Mouse (Mus musculus): ENCODE results near the gene Rpl22.

Gene Rpl22

GRCm38 (mm10) chr4:152325574-152326411 is at the start of gene Rpl22:
TSS of gene Rpl22 (plus strand) at chr4:152325742.
- ChIA-PET POLR2A (interaction anchor here (0.6 to 2.7 kb wide), 63 partner anchors 7 to 338 kb away, joined by 3 to 41 read pairs (median 4); partner anchors contain the start of genes Icmt (in 3 of the 4), Acot7 (in 1 of the 4), Chd5 (in 1 of the 4) and Hes3 (in 1 of the 4)), CTCF (interaction anchor here in 3 of 4 experiments (0.5 to 2.2 kb wide), 21 partner anchors 7 to 1209 kb away, joined by 3 to 12 read pairs (median 3); partner anchors contain the start of genes Chd5 (in 1 of the 3) and Gpr153 (in 1 of the 3))

- ChIA-PET POLR2A (interaction anchor here in 2 of 4 experiments (1.0 to 1.4 kb wide), 3 partner anchors 9 to 82 kb away, joined by 3 to 6 read pairs (median 3); no protein-coding TSS in a partner anchor), CTCF (interaction anchor here (0.5 to 5.3 kb wide), 68 partner anchors 8 to 357 kb away, joined by 3 to 50 read pairs (median 4); partner anchors contain the start of genes Rnf207 (in 2 of the 4), Chd5 (in 1 of the 4) and Icmt (in 1 of the 4))
Observed at GRCm38 (mm10) chr4:152276389-152277347, 48.9 kb upstream of the Rpl22 start.

GRCm38 (mm10) chr4:152277916-152278315 is 47.6 kb upstream of the Rpl22 start:
- CTCF ChIA-PET = interaction anchor here in 2 of 4 experiments (0.7 to 2.5 kb wide), 2 partner anchors 11 to 124 kb away, joined by 3 to 13 read pairs; no protein-coding TSS in a partner anchor

GRCm38 (mm10) chr4:152278986-152279385 is 46.6 kb upstream of the Rpl22 start:
- CTCF ChIA-PET = interaction anchor here in 1 of 4 experiments (1.7 kb wide), 1 partner anchor 14 kb away, joined by 4 read pairs; no protein-coding TSS in a partner anchor
- POLR2A ChIA-PET = no interaction called here

More at GRCm38 (mm10) chr4:152277916-152278315, 47.6 kb upstream of the Rpl22 start:
- POLR2A ChIA-PET = no interaction called here

GRCm38 (mm10) chr4:152281601-152282000 is 43.9 kb upstream of the Rpl22 start:
- ChIA-PET POLR2A (interaction anchor here (0.5 to 1.6 kb wide), 12 partner anchors 9 to 203 kb away, joined by 3 to 10 read pairs (median 4); partner anchors contain the start of genes Hes3 (in 3 of the 4), Icmt (in 1 of the 4) and Rpl22 (in 1 of the 4)), CTCF (interaction anchor here in 3 of 4 experiments (0.6 to 3.7 kb wide), 18 partner anchors 9 to 313 kb away, joined by 3 to 27 read pairs (median 5); partner anchors contain the start of genes Acot7 (in 1 of the 3), Rnf207 (in 1 of the 3) and Rpl22 (in 1 of the 3))

- ChIA-PET POLR2A (interaction anchor here (0.7 to 1.6 kb wide), 8 partner anchors 9 to 240 kb away, joined by 3 to 6 read pairs (median 4); partner anchors contain the start of genes Hes3 (in 1 of the 4) and Rpl22 (in 1 of the 4)), CTCF (interaction anchor here (0.6 to 3.7 kb wide), 17 partner anchors 9 to 532 kb away, joined by 3 to 27 read pairs (median 5); partner anchors contain the start of genes Acot7 (in 1 of the 4) and Rnf207 (in 1 of the 4))
Observed at GRCm38 (mm10) chr4:152282721-152283120, 42.8 kb upstream of the Rpl22 start.

- ChIA-PET POLR2A (interaction anchor here in 2 of 4 experiments (0.8 to 1.6 kb wide), 5 partner anchors 8 to 42 kb away, joined by 3 to 4 read pairs (median 3); partner anchors contain the start of genes Rnf207 (in 1 of the 2) and Rpl22 (in 1 of the 2)), CTCF (interaction anchor here (0.5 to 3.7 kb wide), 32 partner anchors 9 to 1357 kb away, joined by 3 to 27 read pairs (median 4); partner anchors contain the start of genes Icmt (in 2 of the 4), Acot7 (in 1 of the 4) and Rnf207 (in 1 of the 4))
Observed at GRCm38 (mm10) chr4:152283186-152283950, 42.2 kb upstream of the Rpl22 start.

- CTCF ChIA-PET = interaction anchor here (0.5 to 3.1 kb wide), 23 partner anchors 9 to 1768 kb away, joined by 3 to 20 read pairs (median 4); partner anchors contain the start of gene Icmt (in 2 of the 4)
- POLR2A ChIA-PET = interaction anchor here in 2 of 4 experiments (0.8 to 2.0 kb wide), 4 partner anchors 9 to 99 kb away, joined by 3 to 6 read pairs (median 3); partner anchors contain the start of gene Icmt (in 1 of the 2)
Observed at GRCm38 (mm10) chr4:152285505-152285904, 40.0 kb upstream of the Rpl22 start.

- POLR2A ChIA-PET = interaction anchor here in 3 of 4 experiments (0.8 to 2.0 kb wide), 6 partner anchors 10 to 112 kb away, joined by 3 to 6 read pairs (median 3); partner anchors contain the start of gene Icmt (in 2 of the 3)
- CTCF ChIA-PET = interaction anchor here (0.5 to 3.1 kb wide), 26 partner anchors 8 to 1767 kb away, joined by 3 to 20 read pairs (median 4); partner anchors contain the start of genes Icmt (in 2 of the 4) and Rnf207 (in 2 of the 4)
Observed at GRCm38 (mm10) chr4:152286183-152286582, 39.4 kb upstream of the Rpl22 start.

GRCm38 (mm10) chr4:152286887-152287286 is 38.7 kb upstream of the Rpl22 start:
- ChIA-PET POLR2A (interaction anchor here in 3 of 4 experiments (0.9 to 1.7 kb wide), 6 partner anchors 10 to 128 kb away, joined by 3 to 5 read pairs (median 3); partner anchors contain the start of genes Icmt (in 2 of the 3), Hes2 (in 1 of the 3) and Rpl22 (in 1 of the 3)), CTCF (interaction anchor here (0.6 to 3.1 kb wide), 16 partner anchors 10 to 167 kb away, joined by 3 to 20 read pairs (median 4); partner anchors contain the start of gene Rnf207 (in 2 of the 4))

GRCm38 (mm10) chr4:152287317-152288120 is 38.0 kb upstream of the Rpl22 start:
- POLR2A ChIA-PET = interaction anchor here in 3 of 4 experiments (0.6 to 1.7 kb wide), 8 partner anchors 9 to 267 kb away, joined by 3 to 5 read pairs (median 3); partner anchors contain the start of genes Icmt (in 3 of the 3), Hes2 (in 1 of the 3) and Rpl22 (in 1 of the 3)
- CTCF ChIA-PET = interaction anchor here (0.8 to 3.1 kb wide), 8 partner anchors 11 to 134 kb away, joined by 3 to 20 read pairs (median 4); partner anchors contain the start of gene Rnf207 (in 1 of the 4)

- POLR2A ChIA-PET = interaction anchor here in 1 of 4 experiments (1.0 to 1.7 kb wide), 2 partner anchors 8 to 130 kb away, joined by 3 to 5 read pairs; partner anchors contain the start of genes Hes2 and Icmt
- CTCF ChIA-PET = no interaction called here
Observed at GRCm38 (mm10) chr4:152288398-152288945, 37.1 kb upstream of the Rpl22 start.

GRCm38 (mm10) chr4:152290385-152290784 is 35.2 kb upstream of the Rpl22 start:
- ChIA-PET CTCF (interaction anchor here (0.7 to 1.6 kb wide), 13 partner anchors 14 to 156 kb away, joined by 3 to 6 read pairs (median 3); partner anchors contain the start of gene Rnf207 (in 2 of the 4)), POLR2A (interaction anchor here in 2 of 4 experiments (1.0 to 1.4 kb wide), 4 partner anchors 9 to 182 kb away, joined by 3 to 4 read pairs (median 4); no protein-coding TSS in a partner anchor)

- POLR2A ChIA-PET = interaction anchor here in 2 of 4 experiments (0.9 to 1.8 kb wide), 7 partner anchors 9 to 183 kb away, joined by 3 to 8 read pairs (median 4); partner anchors contain the start of gene Rpl22 (in 1 of the 2)
- CTCF ChIA-PET = interaction anchor here (0.5 to 1.6 kb wide), 17 partner anchors 15 to 441 kb away, joined by 3 to 6 read pairs (median 3); partner anchors contain the start of gene Rnf207 (in 1 of the 4)
Observed at GRCm38 (mm10) chr4:152290991-152291390, 34.6 kb upstream of the Rpl22 start.

Data from embryonic stem cell, embryonic (primary cell).